Mouse (Mus musculus) mouse trophoblast stem cell (cell line): ENCODE measurements around the gene Slc2a1.

Source experiments
- in situ Hi-C, 2 experiments: fragments of 300-500 bp; cut with MseI, MboI; formaldehyde crosslinking; loops; 2 replicates in 1 of 2; 3 replicates in 1 of 2; pipeline ENCODE4 v1.15.1; 2025

The Slc2a1 gene

GRCm38 (mm10) chr4:119098216-119099210 is 10.0 kb upstream of the Slc2a1 start:
- in situ Hi-C loops = no loop called here

GRCm38 (mm10) chr4:119101392-119101791 is 7.1 kb upstream of the Slc2a1 start:
- in situ Hi-C loops = no loop called here

- in situ Hi-C loops = no loop called here
Measured at GRCm38 (mm10) chr4:119102350-119103126, 6.0 kb upstream of the Slc2a1 start.

DNA sequence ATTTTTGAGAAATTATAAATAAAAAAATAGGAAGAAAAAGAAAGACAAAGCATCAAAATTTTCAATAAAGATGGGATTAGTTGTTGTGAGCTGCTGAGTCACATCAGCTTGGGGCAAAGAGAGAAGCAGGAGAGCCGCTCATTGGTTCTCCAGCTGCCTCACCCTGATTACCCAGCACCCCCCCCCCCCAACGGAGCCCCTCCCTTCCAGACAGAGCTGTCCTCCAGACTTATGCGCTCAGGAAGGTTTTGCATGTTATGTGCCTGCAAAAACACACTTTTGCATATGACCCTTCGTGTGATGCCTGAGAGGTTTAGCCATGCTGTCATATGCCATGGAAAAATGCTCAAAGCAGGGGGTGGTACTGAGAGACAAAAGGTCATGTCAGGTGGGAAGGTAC is 3.7 kb upstream of the Slc2a1 start:
- in situ Hi-C loops = loop anchor here (5.0 kb wide), 2 partner anchors 98 to 103 kb away; no protein-coding TSS in a partner anchor

DNA sequence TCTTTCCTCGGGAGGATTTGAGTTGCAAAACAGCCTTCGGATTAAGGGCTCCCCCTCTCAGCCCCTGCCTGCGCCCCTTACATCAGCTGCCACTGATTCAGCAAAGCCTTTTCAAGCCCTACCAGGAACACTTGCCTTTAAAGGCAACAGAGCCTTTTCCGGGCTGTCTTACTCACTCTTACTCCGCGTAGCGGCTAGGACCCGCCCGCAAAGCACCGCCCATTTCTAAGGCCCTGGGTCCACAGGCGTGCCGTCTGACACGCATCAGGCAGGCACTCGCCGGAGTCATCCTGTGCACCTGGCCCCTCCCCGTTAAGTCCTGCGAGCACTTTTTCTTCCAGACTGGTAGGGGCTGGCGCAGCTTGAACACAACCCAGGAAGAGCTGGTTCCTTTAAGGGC is 2.8 kb upstream of the Slc2a1 start:
- in situ Hi-C loops = loop anchor here (5.0 kb wide), 2 partner anchors 98 to 103 kb away; no protein-coding TSS in a partner anchor

GRCm38 (mm10) chr4:119107867-119108266 is 644 bp upstream of the Slc2a1 start:
- in situ Hi-C loops = loop anchor here (5.0 kb wide), 2 partner anchors 101 to 106 kb away; no protein-coding TSS in a partner anchor

DNA sequence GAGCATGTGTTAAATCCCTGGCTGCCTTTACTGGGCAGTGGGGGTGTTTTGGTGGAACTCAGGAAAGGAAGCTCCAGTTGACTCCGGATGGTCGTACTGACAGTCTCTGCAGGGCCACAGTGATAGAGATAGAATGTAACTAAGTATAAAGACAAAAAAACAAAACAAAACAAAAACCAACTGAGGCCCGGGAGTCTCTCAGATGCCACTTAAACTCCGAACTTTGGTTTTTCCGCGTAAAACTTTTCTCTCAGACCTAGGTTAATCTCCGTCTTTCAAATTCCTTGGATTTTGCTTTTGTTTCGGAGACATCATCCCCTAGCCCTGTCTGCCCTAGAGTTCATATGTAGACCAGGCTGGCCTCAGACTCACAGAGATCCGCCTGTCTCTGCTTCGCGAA is 1.1 kb downstream of the Slc2a1 start:
- in situ Hi-C loops = loop anchor here (5.0 kb wide), 2 partner anchors 102 to 107 kb away; no protein-coding TSS in a partner anchor

- in situ Hi-C loops = no loop called here
Measured at GRCm38 (mm10) chr4:119110512-119110911, 2.0 kb downstream of the Slc2a1 start.

DNA sequence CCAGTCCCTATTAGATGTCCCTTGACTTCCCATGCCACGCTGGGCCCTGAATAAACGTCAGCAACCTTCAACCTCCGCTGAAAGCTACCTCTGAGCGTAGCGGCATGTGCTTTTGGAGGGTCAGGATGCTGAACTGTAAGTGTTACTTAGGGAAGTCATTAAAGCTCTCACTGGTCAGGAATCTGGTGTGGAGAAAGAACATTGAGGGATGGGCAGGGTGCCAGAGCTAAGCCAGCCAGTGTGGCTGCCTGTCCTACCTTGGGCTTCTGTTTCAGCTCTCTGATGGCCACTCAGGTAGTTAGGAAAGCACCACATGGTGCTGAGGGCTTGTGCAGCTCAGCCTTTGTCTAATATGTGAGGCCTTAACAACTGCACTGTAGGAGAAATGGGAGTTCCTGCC is 2.9 kb downstream of the Slc2a1 start:
- in situ Hi-C loops = no loop called here

DNA sequence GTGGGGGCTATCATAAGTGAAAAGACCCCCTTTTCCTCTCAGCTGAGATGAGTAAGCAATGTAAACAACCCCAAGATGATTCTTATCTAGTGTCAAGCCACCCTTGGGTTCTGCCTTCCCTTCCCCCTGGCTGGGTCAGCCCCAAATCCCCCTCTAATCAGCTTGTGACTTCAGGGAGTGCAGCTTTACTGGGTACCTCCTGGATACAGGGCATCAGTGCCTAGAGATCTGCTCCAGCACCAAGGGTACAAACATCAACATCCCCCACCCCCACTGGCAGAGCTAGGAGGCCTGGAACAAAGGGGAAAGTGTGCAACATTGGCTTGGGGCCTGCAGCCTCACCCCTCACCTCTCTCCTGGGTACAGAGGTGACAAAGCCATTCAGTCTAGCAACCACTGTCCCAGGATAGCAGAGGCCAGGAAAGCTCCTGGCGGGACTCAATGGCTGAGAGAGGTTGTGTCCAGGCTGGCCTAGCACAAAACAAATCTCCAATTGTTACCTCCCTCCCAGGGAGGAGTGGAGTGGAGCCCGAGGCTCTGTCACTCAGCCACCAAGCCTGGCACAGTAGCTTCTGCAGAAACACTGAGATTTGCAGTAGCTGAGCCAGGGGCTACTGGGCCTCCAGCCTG is 3.9 kb downstream of the Slc2a1 start:
- in situ Hi-C loops = no loop called here

GRCm38 (mm10) chr4:119115611-119116070 is 7.1 kb downstream of the Slc2a1 start:
- in situ Hi-C loops = no loop called here

GRCm38 (mm10) chr4:119116336-119116735 is 7.8 kb downstream of the Slc2a1 start:
- in situ Hi-C loops = no loop called here

- in situ Hi-C loops = no loop called here
Measured at GRCm38 (mm10) chr4:119117571-119117970, 9.1 kb downstream of the Slc2a1 start.

DNA sequence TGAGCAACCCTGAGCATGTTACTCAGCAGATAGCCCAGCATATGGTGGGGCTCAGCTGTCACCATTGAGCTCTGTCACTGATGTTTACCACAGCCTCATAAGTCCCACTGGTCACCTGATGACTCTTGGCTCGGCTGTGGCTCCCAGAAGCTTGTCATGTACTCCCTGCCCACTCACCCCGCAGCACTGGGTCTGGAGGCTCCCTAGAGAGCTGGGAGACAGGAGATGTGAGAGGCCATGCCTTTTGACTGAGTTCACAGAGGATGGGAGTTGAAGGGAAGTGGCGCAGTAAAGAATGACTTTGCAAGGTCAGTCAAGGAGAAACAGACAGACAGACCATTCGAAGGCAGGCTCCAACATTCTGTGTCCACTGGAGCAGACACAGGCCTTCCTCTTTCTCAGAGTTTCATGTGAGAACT is 10.2 kb downstream of the Slc2a1 start:
- in situ Hi-C loops = no loop called here

- in situ Hi-C loops = no loop called here
Measured at GRCm38 (mm10) chr4:119119354-119119753, 10.8 kb downstream of the Slc2a1 start.

GRCm38 (mm10) chr4:119120095-119120494 is 11.6 kb downstream of the Slc2a1 start:
- in situ Hi-C loops = no loop called here

DNA sequence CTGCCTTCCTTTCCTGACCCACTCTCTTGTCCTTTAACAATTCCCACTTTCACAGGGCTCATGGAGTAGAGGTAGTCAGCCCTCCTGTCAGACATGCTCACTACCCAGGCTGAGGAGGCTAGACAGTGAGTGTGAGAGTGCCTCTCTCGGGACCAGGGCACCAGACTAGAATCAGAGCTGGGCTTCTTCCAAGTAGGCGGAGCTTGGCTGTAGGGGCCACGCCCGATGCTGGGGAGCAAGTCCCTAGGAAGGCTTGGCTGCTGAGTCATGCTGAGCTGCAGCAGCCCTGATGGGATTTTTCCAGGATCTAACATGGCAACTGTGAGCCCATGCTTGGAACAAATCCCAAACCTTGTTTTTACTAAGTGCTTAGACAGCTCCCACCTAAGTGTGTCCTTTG is 12.7 kb downstream of the Slc2a1 start:
- in situ Hi-C loops = no loop called here

DNA sequence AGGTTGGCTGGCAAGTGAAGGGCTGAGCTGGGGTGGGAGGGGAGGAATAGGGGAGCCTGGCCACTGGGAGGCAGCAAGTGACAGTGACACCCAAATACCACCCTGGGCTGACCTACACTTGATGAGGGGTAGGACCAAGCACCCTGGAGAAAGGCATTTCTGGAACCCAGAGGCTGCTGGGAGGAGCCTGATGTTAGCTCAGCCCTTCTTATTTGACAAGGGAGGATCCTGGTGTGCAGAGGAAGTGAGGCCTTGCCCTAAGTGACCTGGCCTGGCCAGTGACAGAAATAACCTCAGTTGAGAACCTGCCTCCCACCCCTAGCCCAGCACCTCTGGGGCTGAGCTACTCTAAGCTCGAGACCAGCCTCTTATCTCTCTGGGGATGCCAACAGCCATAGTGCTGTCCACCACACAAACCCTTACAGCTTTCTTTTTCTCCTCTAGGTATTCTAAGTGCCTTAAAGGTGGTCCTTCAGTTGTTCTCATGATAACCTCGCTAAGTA is 16.3 kb downstream of the Slc2a1 start:
- in situ Hi-C loops = no loop called here

- in situ Hi-C loops = no loop called here
Measured at GRCm38 (mm10) chr4:119125577-119126270, 17.2 kb downstream of the Slc2a1 start.

GRCm38 (mm10) chr4:119127229-119127628 is 18.7 kb downstream of the Slc2a1 start:
- in situ Hi-C loops = no loop called here

- in situ Hi-C loops = no loop called here
Measured at GRCm38 (mm10) chr4:119128547-119128946, 20.0 kb downstream of the Slc2a1 start.
